Mouse (Mus musculus): Measurements from ENCODE around the gene Ebna1bp2.
A peak's percentile ranks its signal among the peaks of the same experiment; 100 is the strongest.

Ebna1bp2 gene

DNA sequence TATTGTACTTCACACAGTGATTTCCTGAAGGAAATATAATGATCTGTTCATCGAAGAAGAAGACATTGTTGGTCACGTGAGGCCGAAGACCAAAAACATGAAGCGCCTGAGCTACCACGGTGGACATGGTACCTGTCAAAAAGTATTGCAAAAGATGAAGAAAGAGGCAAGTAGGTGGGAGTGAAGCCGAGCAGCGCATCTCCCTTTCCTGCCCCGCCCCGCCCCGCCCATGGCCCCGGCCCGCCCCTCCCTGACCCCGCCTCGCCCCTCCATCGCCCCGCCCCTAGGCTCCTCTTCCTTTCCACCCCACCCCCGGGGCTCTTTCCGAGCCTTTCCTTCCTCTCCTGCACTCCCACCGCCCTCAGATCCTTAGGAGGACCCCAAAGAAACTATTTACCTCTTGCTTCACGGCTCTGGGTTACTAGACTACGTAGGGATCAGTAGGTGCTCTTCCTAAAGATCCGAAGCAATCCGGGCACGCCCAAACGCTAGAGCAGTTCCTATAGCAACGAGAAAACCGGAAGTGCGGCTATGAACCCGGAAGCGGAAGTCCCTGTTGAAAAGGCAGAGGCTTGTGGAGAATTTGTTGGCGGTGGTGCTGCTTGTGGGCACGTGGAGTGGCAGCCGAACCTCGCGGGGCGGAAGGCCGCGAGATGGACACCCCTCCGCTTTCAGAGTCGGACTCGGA, at the start of gene Ebna1bp2, which contains the start of gene Cfap57:
Ebna1bp2 (plus strand) TSS at position 521 of the 688 bp plus-strand sequence.
Cfap57 (minus strand) TSS at position 499 of the 688 bp plus-strand sequence.
- peak; percentile 88 to 93 for DNase-seq (ENCODE audit: low spot score in 2 of 2)

GRCm38 (mm10) chr4:118571441-118571840, 49.2 kb upstream of the Ebna1bp2 start:
- DNase-seq (ENCODE audit: low spot score in 2 of 2): no peak

DNA sequence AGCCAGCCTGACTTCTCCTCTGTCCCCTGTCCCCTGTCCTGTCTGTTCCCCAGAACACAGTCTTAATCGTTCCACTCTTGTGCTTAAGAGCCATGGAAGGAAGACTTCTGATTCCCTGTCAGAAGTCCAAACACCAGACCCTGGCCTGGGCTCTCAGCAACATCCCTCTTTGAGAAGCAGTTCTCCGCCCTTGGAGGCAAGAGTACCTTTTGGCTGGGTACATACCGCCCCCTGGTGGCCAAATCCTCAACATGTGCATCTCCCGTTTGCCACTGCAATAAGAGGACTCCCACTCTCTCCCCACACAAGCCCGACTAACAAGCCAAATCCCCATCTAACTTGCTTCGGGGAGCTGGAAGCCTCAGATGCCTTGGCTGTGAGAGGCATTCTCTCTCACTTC, 44.5 kb upstream of the Ebna1bp2 start:
- DNase-seq (ENCODE audit: low spot score in 2 of 2): peak; percentile 23 to 48

DNA sequence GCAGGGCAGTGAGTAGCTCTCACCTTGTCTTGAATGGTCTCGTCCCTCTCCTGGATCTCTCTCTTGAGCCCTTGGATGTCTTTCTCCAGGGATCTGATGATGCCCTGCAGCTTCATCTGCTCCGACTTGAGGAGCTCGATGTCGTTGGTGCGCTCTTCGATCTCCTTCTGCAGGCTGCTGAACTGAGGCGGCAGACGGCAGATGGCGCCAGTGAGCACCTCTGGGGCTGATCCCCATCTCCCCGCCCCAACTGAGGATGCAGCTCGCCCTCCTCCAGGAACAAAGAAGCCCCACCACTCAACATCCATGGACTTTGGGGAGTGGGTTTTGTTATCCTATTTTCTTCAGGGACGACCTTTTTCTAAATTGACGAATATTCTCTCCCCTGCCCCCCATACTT, 41.3 kb upstream of the Ebna1bp2 start:
- DNase-seq (ENCODE audit: low spot score in 2 of 2): no peak

GRCm38 (mm10) chr4:118581508-118581907, 39.1 kb upstream of the Ebna1bp2 start:
- DNase-seq (ENCODE audit: low spot score in 2 of 2): no peak

DNA sequence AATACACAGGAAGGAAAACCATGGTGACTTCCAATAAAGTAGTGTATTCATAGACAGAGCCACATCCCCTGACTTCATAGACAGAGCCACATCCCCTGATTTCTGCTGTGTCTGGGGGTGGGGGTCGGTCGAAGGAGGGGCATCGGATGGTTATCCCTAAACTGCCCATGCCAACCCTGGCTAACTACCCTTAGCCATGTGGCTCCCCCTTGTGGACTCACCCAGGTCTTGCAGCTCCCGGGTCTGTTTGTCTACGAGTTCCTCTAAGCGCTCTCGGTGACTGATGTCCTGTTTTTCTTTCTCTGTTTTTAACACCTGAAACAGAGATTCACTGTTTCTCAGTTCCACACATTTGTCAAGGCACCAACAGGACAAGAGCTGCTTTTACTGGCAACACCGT, 38.0 kb upstream of the Ebna1bp2 start:
- no peak for DNase-seq (ENCODE audit: low spot score in 2 of 2)

DNA sequence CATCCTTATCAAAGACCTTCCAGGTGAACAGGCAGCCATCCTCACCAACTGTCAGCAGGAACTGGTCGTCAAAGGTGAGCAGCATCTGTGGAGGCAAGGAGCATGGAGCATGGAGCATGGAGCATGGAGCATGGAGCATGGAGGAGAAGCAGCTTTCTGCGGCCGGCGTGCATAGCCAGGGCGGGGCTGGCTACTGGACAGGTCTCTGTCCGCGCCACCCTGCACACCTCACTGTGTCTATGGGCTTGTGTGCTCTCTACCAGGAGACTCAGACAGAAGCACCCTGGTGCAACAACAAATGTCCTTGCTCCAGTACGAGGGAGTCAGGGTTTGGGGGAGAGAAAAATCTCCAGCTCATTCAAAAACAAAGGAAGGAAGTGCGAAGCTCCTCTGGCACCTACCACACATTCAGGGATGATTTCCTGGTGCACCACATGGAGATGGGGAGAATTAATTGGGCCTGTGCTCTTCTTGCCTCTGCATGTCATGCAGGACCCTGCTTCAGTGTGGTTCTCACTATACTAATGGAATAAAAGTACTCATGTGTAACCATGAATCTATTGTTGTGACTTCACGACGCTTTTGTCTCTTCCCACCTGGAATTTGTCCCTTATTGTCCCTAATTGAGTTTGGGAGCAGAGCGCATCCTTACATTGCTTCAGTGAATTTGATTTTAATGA, 31.4 kb upstream of the Ebna1bp2 start:
- DNase-seq (ENCODE audit: low spot score in 2 of 2): no peak

GRCm38 (mm10) chr4:118589733-118590130, 30.9 kb upstream of the Ebna1bp2 start:
- DNase-seq (ENCODE audit: low spot score in 2 of 2): no peak

- DNase-seq (ENCODE audit: low spot score in 2 of 2): no peak
These were observed 16.5 kb upstream of the Ebna1bp2 start for GRCm38 (mm10) chr4:118604065-118604464.

GRCm38 (mm10) chr4:118609836-118610235, 10.8 kb upstream of the Ebna1bp2 start:
- no peak for DNase-seq (ENCODE audit: low spot score in 2 of 2)

- peak in 1 of 2 experiments; percentile 17 for DNase-seq (ENCODE audit: low spot score in 2 of 2)
These were observed 8.0 kb upstream of the Ebna1bp2 start for GRCm38 (mm10) chr4:118612619-118613018.

GRCm38 (mm10) chr4:118615412-118615811, 5.2 kb upstream of the Ebna1bp2 start:
- no peak for DNase-seq (ENCODE audit: low spot score in 2 of 2)

GRCm38 (mm10) chr4:118620967-118621320, 345 bp downstream of the Ebna1bp2 start:
- no peak for DNase-seq (ENCODE audit: low spot score in 2 of 2)

DNA sequence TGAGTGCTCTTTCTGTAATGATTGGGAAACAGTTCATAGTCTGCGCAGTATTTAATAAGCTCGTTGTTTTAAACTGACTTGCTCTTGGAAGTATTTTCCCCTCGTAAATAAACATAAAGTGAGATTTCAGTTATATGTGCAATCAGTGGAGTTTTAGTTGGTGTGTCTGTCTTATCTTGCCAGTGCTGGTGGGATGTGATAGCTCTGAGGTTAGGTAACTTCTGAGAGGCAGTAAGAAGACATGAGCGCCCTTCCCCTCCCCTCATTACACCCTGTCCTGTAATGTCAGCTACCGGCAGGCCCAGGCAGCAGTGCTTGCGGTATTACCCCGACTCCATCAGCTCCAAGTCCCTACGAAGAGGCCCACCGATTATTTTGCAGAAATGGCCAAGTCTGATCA, 1.2 kb downstream of the Ebna1bp2 start:
- DNase-seq (ENCODE audit: low spot score in 2 of 2): no peak

GRCm38 (mm10) chr4:118630261-118630660, 9.7 kb downstream of the Ebna1bp2 start:
- no peak for DNase-seq (ENCODE audit: low spot score in 2 of 2)

DNA sequence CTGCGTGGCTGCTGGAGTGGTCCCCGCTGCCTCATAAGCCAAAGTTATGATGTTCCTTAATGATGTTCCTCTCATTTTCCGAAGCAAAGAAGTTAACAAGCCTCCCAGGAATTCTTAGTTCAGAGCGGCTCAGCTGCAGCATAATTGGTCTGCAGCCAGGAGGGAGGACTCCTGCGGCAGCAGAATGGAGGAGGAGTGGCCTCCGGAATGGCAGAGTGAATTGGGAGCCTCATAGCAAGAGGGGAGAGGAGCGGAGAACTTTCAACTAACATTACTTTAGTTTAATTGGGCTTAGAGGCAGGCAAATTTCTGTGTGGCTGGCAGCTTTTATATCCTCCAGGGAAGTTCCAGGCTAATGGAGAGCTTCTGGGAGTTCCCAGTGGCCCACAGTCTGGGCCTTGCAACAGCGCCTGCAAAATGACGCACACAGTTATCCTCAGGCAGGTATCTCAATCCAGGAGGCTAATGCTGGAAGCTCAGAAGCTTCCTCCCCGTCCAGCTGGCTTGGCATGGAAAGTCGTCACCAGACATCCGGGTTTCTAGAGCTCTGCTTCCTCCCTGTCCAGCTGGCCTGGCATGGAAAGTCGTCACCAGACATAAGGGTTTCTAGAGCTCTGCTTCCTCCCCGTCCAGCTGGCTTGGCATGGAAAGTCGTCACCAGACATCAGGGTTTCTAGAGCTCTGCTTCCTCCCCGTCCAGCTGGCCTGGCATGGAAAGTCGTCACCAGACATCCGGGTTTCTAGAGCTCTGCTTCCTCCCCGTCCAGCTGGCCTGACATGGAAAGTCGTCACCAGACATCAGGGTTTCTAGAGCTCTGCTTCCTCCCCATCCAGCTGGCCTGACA, 22.0 kb downstream of the Ebna1bp2 start:
- no peak for DNase-seq (ENCODE audit: low spot score in 2 of 2)

DNA sequence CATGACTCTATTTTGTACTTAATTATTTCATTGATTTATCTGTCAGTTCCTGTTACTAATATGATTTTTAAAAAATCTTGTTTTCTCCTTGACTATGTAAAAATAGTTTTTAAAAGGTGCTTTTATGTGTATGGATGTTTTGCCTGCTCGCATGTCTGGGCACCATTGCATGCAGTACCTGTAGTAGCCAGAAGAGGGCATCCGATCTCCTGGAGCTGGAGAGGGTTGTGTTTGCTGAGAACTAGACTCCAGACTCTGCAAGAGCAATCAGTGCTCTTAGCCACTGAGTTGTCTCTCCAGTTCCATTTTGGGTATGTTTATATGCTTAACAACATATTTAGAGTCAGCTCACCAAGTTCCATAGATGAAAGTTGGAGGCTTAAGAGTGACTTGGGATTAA, 24.6 kb downstream of the Ebna1bp2 start:
- DNase-seq (ENCODE audit: low spot score in 2 of 2): peak in 1 of 2 experiments; percentile 16

DNA sequence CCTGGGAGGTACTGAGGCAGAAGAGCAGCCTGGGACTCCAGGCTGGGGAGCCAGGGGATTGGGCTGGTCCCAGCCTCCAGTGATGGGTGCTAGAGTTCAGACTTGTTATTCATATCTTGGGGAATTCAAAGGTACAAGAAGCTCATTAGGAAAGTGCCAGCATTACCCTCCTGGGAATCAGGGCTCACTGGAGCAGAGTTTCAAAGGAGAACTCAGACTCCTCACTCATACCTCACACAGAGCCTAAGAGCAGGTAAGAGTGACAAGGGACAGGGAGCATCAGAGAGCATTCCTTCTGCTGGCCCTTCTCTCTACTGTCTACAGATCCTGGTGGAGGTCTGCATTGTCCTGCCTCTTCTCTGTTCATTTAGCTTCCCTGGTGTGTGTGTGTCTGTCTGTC, 38.1 kb downstream of the Ebna1bp2 start, which contains the start of gene Olfr62:
Olfr62 (plus strand) TSS at position 301 of the 400 bp plus-strand sequence.
- no peak for DNase-seq (ENCODE audit: low spot score in 2 of 2)
